Mouse (Mus musculus): ENCODE results near the gene Camsap3. TPM values are rescaled to one million over a fixed set of nuclear protein-coding genes. Genes with fewer than 3 reads are reported as not detected.

Camsap3 gene
- polyA plus RNA-seq, 1 experiment from 2014 or later = 2.4 TPM

DNA sequence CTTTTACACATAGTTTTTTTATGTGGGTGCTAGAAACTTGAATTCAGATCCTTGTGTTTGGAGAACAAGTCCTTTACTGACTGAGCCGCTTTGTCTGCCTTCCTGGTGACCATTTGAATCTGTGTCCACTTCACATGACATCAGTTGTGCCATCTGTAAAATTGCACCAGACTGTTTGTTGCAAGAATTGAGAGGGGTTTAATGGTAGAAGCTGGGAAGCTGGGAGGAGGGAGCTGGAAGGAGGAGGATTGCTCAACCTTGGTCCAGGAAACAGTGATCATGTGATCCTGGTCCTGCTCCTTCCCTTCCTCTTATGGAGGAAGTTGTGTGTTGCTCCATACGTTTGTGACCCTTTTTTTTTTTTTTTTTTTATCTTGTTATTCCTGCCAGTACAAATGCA lies 61.2 kb downstream of the Camsap3 start:
- Histone ChIP-seq H3K36me3 (replicated peaks; ENCODE audit: insufficient read depth, low read length) (peaks cover 4% of the 10 kb centered on the region; the same call in 1 of the 2 replicates), H3K27ac (ENCODE audit: low read depth) (peak overlapping the region; percentile 68; the same call in 1 of the 2 replicates), H3K4me3 (ENCODE audit: low read depth, low read length) (no peak overlapping the region), H3K9ac (replicated peaks) (no peak overlapping the region), H3K9me3 (ENCODE audit: low read length) (no peaks in the 10 kb centered on the region), H3K27me3 (ENCODE audit: insufficient read depth, low read length) (no peaks in the 10 kb centered on the region), H3K4me1 (ENCODE audit: insufficient read depth) (no peaks in the 10 kb centered on the region; the same call in 1 of the 2 replicates), H3K4me2 (ENCODE audit: low read depth, low read length) (no peak overlapping the region; the same call in 1 of the 2 replicates)
- ATAC-seq (peak; percentile 17; the same call in 1 of the 2 replicates), DNase-seq (peak; percentile 23)
- 36% methylated on average over 2 of the region's 2 CpGs for WGBS (ENCODE audit: insufficient replicate concordance)
- TF ChIP-seq CTCF (IDR thresholded peaks at IDR 0.05; ENCODE audit: low read depth) (no peak), EP300 (IDR thresholded peaks at IDR 0.05; ENCODE audit: low read depth) (peak; percentile 62)

DNA sequence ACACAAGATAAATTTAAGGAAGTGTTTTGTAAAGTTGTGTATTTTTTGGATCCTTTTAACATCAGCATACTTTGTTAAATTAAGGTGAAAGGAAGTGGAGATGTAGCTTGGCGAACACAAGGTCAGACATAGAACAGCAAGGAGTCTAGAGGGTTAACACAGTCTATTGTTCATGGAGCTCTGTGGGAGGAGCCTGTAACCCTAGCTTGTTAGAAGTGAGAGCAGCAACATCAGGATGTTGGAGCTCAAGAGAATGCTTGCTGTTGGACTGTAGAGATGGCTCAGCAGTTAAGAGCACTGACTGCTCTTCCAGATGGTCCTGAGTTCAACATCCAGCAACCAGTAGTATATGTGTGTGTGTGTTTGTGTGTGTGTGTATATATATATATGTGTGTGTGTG lies 61.9 kb downstream of the Camsap3 start:
- no peaks in the 10 kb centered on the region; the same call in 1 of the 2 replicates for H3K4me1 ChIP-seq (ENCODE audit: insufficient read depth)
- DNase-seq (no peak), ATAC-seq (peak; percentile 24)
- H3K4me3 ChIP-seq (ENCODE audit: low read depth, low read length) = no peak overlapping the region
- TF ChIP-seq EP300 (IDR thresholded peaks at IDR 0.05; ENCODE audit: low read depth) (no peak), CTCF (IDR thresholded peaks at IDR 0.05; ENCODE audit: low read depth) (no peak)
- peak overlapping the region; percentile 28 for H3K4me2 ChIP-seq (ENCODE audit: low read depth, low read length)
- no peaks in the 10 kb centered on the region for H3K9me3 ChIP-seq (ENCODE audit: low read length)
- H3K36me3 ChIP-seq (replicated peaks; ENCODE audit: insufficient read depth, low read length) = no peaks in the 10 kb centered on the region
- H3K27ac ChIP-seq (ENCODE audit: low read depth) = 0 out of 2 replicates have a peak overlapping the region, but pooled peaks have one; percentile 68
- H3K9ac ChIP-seq (replicated peaks) = no peak overlapping the region
- no peaks in the 10 kb centered on the region for H3K27me3 ChIP-seq (ENCODE audit: insufficient read depth, low read length)
- 38% methylated on average over 1 of the region's 1 CpGs for WGBS (ENCODE audit: insufficient replicate concordance)

DNA sequence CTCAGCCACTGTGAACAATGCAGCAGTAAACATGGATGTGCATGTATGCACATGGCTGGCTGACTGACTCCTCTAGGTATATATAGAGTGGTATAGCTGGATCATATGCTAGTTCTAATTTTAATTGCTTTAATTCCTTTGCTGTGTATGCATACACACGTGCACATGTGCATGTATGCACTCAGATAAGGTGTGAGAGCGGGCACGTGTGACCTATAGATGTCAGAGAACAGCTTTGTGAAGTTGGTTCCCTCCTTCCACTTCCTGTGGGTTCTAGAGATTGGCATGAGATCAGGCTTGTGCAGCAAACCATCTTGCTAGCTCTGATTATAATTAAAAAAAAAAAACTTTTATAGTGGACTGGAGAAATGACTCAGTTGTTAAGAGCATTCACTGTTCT lies 65.8 kb downstream of the Camsap3 start:
- no peak for DNase-seq
- Histone ChIP-seq H3K4me1 (ENCODE audit: insufficient read depth) (no peaks in the 10 kb centered on the region), H3K9me3 (ENCODE audit: low read length) (no peaks in the 10 kb centered on the region), H3K27ac (ENCODE audit: low read depth) (no peak overlapping the region), H3K9ac (replicated peaks) (no peak overlapping the region), H3K4me3 (ENCODE audit: low read depth, low read length) (no peak overlapping the region), H3K4me2 (ENCODE audit: low read depth, low read length) (no peak overlapping the region), H3K27me3 (ENCODE audit: insufficient read depth, low read length) (no peaks in the 10 kb centered on the region), H3K36me3 (replicated peaks; ENCODE audit: insufficient read depth, low read length) (no peaks in the 10 kb centered on the region)
- WGBS (ENCODE audit: insufficient replicate concordance) = 31% methylated on average over 3 of the region's 3 CpGs
- no peak for ATAC-seq
- TF ChIP-seq EP300 (IDR thresholded peaks at IDR 0.05; ENCODE audit: low read depth) (no peak), CTCF (IDR thresholded peaks at IDR 0.05; ENCODE audit: low read depth) (no peak)

GRCm38 (mm10) chr8:3654726-3655508 lies 67.8 kb downstream of the Camsap3 start:
- Histone ChIP-seq H3K4me1 (ENCODE audit: insufficient read depth) (no peaks in the 10 kb centered on the region), H3K27ac (ENCODE audit: low read depth) (no peak overlapping the region), H3K9ac (replicated peaks) (no peak overlapping the region), H3K4me3 (ENCODE audit: low read depth, low read length) (no peak overlapping the region), H3K27me3 (ENCODE audit: insufficient read depth, low read length) (no peaks in the 10 kb centered on the region), H3K9me3 (ENCODE audit: low read length) (no peaks in the 10 kb centered on the region), H3K4me2 (ENCODE audit: low read depth, low read length) (no peak overlapping the region), H3K36me3 (replicated peaks; ENCODE audit: insufficient read depth, low read length) (no peaks in the 10 kb centered on the region)
- 69% methylated on average over 11 of the region's 11 CpGs for WGBS (ENCODE audit: insufficient replicate concordance)
- ATAC-seq = no peak
- TF ChIP-seq CTCF (IDR thresholded peaks at IDR 0.05; ENCODE audit: low read depth) (no peak), EP300 (IDR thresholded peaks at IDR 0.05; ENCODE audit: low read depth) (no peak)
- DNase-seq = no peak

DNA sequence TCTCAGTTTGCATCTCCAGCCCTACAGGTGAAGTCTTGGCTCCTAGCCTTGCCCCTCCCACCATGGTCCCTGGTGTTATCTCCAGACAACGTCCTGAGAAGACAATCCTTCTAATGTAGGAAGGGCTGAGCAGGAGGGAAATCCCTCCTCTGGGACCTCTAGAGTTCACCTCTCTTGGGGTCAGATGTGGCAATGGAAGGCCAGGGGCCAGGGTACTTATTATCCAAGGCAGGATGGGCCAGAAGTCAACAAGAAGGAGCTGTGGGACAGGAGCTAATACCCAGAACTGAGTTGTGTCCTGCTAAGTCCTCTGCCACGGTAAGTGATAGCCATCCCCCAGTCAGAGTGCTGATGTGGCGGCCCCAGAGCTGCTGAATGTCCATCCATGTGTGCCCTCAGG lies 68.4 kb downstream of the Camsap3 start, which contains the start of gene Retn:
Gene Retn (plus strand): TSS at position 245 of the 400 bp plus-strand sequence.
- DNase-seq = no peak
- TF ChIP-seq EP300 (IDR thresholded peaks at IDR 0.05; ENCODE audit: low read depth) (no peak), CTCF (IDR thresholded peaks at IDR 0.05; ENCODE audit: low read depth) (no peak)
- WGBS (ENCODE audit: insufficient replicate concordance) = 66% methylated on average over 3 of the region's 3 CpGs

DNA sequence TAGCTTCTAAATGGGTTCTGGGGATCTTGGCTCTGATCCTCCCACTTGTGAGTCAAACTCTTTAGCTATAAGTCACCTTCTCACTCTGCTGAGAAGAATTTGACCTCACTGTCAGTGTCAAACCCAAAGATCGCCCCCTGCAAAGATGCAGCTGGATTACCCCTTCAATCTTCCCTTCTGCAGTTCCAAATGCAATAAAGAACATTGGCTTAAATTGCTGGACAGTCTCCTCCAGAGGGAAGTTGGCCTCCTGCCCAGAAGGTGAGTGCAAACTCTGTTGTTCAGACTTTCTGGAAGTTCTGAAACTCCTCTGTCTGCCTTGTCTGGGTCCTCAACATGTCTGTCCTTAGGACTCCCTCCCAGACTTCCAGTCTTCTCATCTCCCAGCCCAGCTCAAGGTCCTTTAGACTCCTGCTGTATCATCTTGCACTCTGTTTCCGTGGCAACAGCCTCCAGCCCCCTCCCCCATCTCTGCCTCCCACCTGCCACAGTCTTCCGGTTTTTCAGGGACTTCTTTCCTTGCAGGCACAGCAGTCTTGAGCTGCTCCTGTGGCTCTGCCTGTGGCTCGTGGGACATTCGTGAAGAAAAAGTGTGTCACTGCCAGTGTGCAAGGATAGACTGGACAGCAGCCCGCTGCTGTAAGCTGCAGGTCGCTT lies 69.8 kb downstream of the Camsap3 start:
- no peak for ATAC-seq
- no peak overlapping the region for H3K4me3 ChIP-seq (ENCODE audit: low read depth, low read length)
- no peaks in the 10 kb centered on the region for H3K27me3 ChIP-seq (ENCODE audit: insufficient read depth, low read length)
- H3K4me2 ChIP-seq (ENCODE audit: low read depth, low read length) = no peak overlapping the region
- 30% methylated on average over 7 of the region's 7 CpGs for WGBS (ENCODE audit: insufficient replicate concordance)
- H3K36me3 ChIP-seq (replicated peaks; ENCODE audit: insufficient read depth, low read length) = no peaks in the 10 kb centered on the region
- H3K9me3 ChIP-seq (ENCODE audit: low read length) = no peaks in the 10 kb centered on the region
- TF ChIP-seq CTCF (IDR thresholded peaks at IDR 0.05; ENCODE audit: low read depth) = no peak
- no peak overlapping the region for H3K27ac ChIP-seq (ENCODE audit: low read depth)
- H3K4me1 ChIP-seq (ENCODE audit: insufficient read depth) = no peaks in the 10 kb centered on the region
- no peak for DNase-seq
- no peak overlapping the region for H3K9ac ChIP-seq (replicated peaks)

More for the DNA sequence above, 68.4 kb downstream of the Camsap3 start, which contains the start of gene Retn:
- Histone ChIP-seq H3K36me3 (replicated peaks; ENCODE audit: insufficient read depth, low read length) (no peaks in the 10 kb centered on the region), H3K27ac (ENCODE audit: low read depth) (no peak within 1 kb of the TSS), H3K4me2 (ENCODE audit: low read depth, low read length) (no peak within 1 kb of the TSS), H3K27me3 (ENCODE audit: insufficient read depth, low read length) (no peaks in the 10 kb centered on the region), H3K4me3 (ENCODE audit: low read depth, low read length) (no peak within 1 kb of the TSS), H3K9ac (replicated peaks) (no peak within 1 kb of the TSS), H3K9me3 (ENCODE audit: low read length) (no peaks in the 10 kb centered on the region), H3K4me1 (ENCODE audit: insufficient read depth) (no peaks in the 10 kb centered on the region)
- no peak for ATAC-seq

Other genes starting within 250 kb of the Camsap3 start
- 1.2 and 1.7 TPM in 2 replicates for gene A430078G23Rik, start 233.9 kb upstream of the Camsap3 start, polyA plus RNA-seq (2015; fragmentation: Nextera tagmentation; extraction: Ambion mirVana)
- 1.8 and 1.9 TPM in 2 replicates for gene Arhgef18, start 194.3 kb upstream of the Camsap3 start, polyA plus RNA-seq (2015; fragmentation: Nextera tagmentation; extraction: Ambion mirVana)
- gene Pex11g, start 119.6 kb upstream of the Camsap3 start, polyA plus RNA-seq (2015; fragmentation: Nextera tagmentation; extraction: Ambion mirVana) = 14.8 and 14.9 TPM in 2 replicates
- not detected in 2 replicates for gene Tex45, start 116.4 kb upstream of the Camsap3 start, polyA plus RNA-seq (2015; fragmentation: Nextera tagmentation; extraction: Ambion mirVana)
- gene Zfp358, start 94.2 kb upstream of the Camsap3 start, polyA plus RNA-seq (2015; fragmentation: Nextera tagmentation; extraction: Ambion mirVana) = 4.9 and 6.3 TPM in 2 replicates
- gene Mcoln1, start 86.8 kb upstream of the Camsap3 start, polyA plus RNA-seq (2015; fragmentation: Nextera tagmentation; extraction: Ambion mirVana) = 19.9 and 20.6 TPM in 2 replicates
- 6.4 TPM in 2 replicates for gene Pnpla6, start 71.9 kb upstream of the Camsap3 start, polyA plus RNA-seq (2015; fragmentation: Nextera tagmentation; extraction: Ambion mirVana)
- 0.89 and 1.0 TPM in 2 replicates for gene C330021F23Rik, start 19.3 kb upstream of the Camsap3 start, polyA plus RNA-seq (2015; fragmentation: Nextera tagmentation; extraction: Ambion mirVana)
- 13.2 and 15.9 TPM in 2 replicates for gene Xab2, start 34.0 kb downstream of the Camsap3 start, polyA plus RNA-seq (2015; fragmentation: Nextera tagmentation; extraction: Ambion mirVana)
- gene Pet100, start 34.3 kb downstream of the Camsap3 start, polyA plus RNA-seq (2015; fragmentation: Nextera tagmentation; extraction: Ambion mirVana) = 88.9 and 91.2 TPM in 2 replicates
- 0.07 TPM in 1 of 2 replicates, not detected in the other for gene Pcp2, start 38.3 kb downstream of the Camsap3 start, polyA plus RNA-seq (2015; fragmentation: Nextera tagmentation; extraction: Ambion mirVana)
- 40.5 and 46.9 TPM in 2 replicates for gene Stxbp2, start 43.7 kb downstream of the Camsap3 start, polyA plus RNA-seq (2015; fragmentation: Nextera tagmentation; extraction: Ambion mirVana)
- gene Retn, start 68.5 kb downstream of the Camsap3 start, polyA plus RNA-seq (2015; fragmentation: Nextera tagmentation; extraction: Ambion mirVana) = not detected in 2 replicates
- 11.9 and 12.8 TPM in 2 replicates for gene Mcemp1, start 78.5 kb downstream of the Camsap3 start, polyA plus RNA-seq (2015; fragmentation: Nextera tagmentation; extraction: Ambion mirVana)
- gene Fcor, start 85.1 kb downstream of the Camsap3 start, polyA plus RNA-seq (2015; fragmentation: Nextera tagmentation; extraction: Ambion mirVana) = 2.7 and 3.4 TPM in 2 replicates
- 16.6 and 16.9 TPM in 2 replicates for gene Trappc5, start 89.0 kb downstream of the Camsap3 start, polyA plus RNA-seq (2015; fragmentation: Nextera tagmentation; extraction: Ambion mirVana)
- gene Fcer2a, start 106.9 kb downstream of the Camsap3 start, polyA plus RNA-seq (2015; fragmentation: Nextera tagmentation; extraction: Ambion mirVana) = 0.05 and 0.06 TPM in 2 replicates
- gene Clec4g, start 133.4 kb downstream of the Camsap3 start, polyA plus RNA-seq (2015; fragmentation: Nextera tagmentation; extraction: Ambion mirVana) = 29.3 and 30.2 TPM in 2 replicates
- gene Cd209a, start 161.7 kb downstream of the Camsap3 start, polyA plus RNA-seq (2015; fragmentation: Nextera tagmentation; extraction: Ambion mirVana) = 0.14 and 0.19 TPM in 2 replicates

Measured in liver, postnatal 0 days (tissue).